Mouse (Mus musculus): ENCODE data around the gene Bcor. TPM values are rescaled to one million over a fixed set of nuclear protein-coding genes. Genes with fewer than 3 reads are reported as not detected.

Gene Bcor
- total RNA-seq, 1 experiment, result 32.9 TPM

- Histone ChIP-seq H3K4me1 (ENCODE audit: control insufficient read depth in 2 of 2, insufficient read depth in 2 of 2, low read length in 2 of 2, poor library complexity in 1 of 2) (no peaks in the 10 kb centered on the region), H3K9me3 (ENCODE audit: control insufficient read depth, insufficient read depth, low read depth, low read length) (no peaks in the 10 kb centered on the region), H3K36me3 (ENCODE audit: control insufficient read depth, insufficient read depth, low read length, poor library complexity, severe bottlenecking) (no peaks in the 10 kb centered on the region), H3K4me3 (ENCODE audit: insufficient read depth in 1 of 2, low read depth in 1 of 2, low read length in 2 of 2, poor library complexity in 1 of 2, severe bottlenecking in 1 of 2) (no peak overlapping the region), H3K27ac (ENCODE audit: insufficient read depth, low read depth, low read length, poor library complexity, severe bottlenecking) (no peak overlapping the region), H3K9ac (ENCODE audit: insufficient read depth, low read depth, low read length, poor library complexity, severe bottlenecking) (no peak overlapping the region)
- in situ Hi-C loops (cut with MboI; ENCODE audit: low sequenced_read_pairs in 2 of 2, unreplicated experiment in 2 of 2), result no loop called here
- TF ChIP-seq ZC3H11A (IDR thresholded peaks at IDR 0.05; ENCODE audit: borderline replicate concordance, low read depth, low read length) (no peak), ZNF384 (IDR thresholded peaks at IDR 0.05; ENCODE audit: low read depth, low read length) (no peak), CHD2 (IDR thresholded peaks at IDR 0.05; ENCODE audit: low read depth, low read length) (no peak), HCFC1 (IDR thresholded peaks at IDR 0.05; ENCODE audit: borderline replicate concordance, insufficient read depth, low read length) (no peak), MAFK (IDR thresholded peaks at IDR 0.05; ENCODE audit: insufficient read depth, low read depth, low read length) (no peak)
- DNase-seq (ENCODE audit: low read depth, low spot score), result no peak
Measured at GRCm38 (mm10) chrX:12142832-12143231, 17.3 kb downstream of the Bcor start.

GRCm38 (mm10) chrX:12140086-12140740 lies 19.9 kb downstream of the Bcor start:
- Histone ChIP-seq H3K9me3 (ENCODE audit: control insufficient read depth, insufficient read depth, low read depth, low read length) (no peaks in the 10 kb centered on the region), H3K4me3 (ENCODE audit: insufficient read depth in 1 of 2, low read depth in 1 of 2, low read length in 2 of 2, poor library complexity in 1 of 2, severe bottlenecking in 1 of 2) (peak overlapping the region; percentile 51; a peak in 3 of 4 replicates), H3K4me1 (ENCODE audit: control insufficient read depth in 2 of 2, insufficient read depth in 2 of 2, low read length in 2 of 2, poor library complexity in 1 of 2) (peaks cover 0 to 1% of the 10 kb centered on the region in 2 experiments; a peak in 1 of 4 replicates), H3K27ac (ENCODE audit: insufficient read depth, low read depth, low read length, poor library complexity, severe bottlenecking) (no peak overlapping the region), H3K36me3 (ENCODE audit: control insufficient read depth, insufficient read depth, low read length, poor library complexity, severe bottlenecking) (no peaks in the 10 kb centered on the region), H3K9ac (ENCODE audit: insufficient read depth, low read depth, low read length, poor library complexity, severe bottlenecking) (peak overlapping the region; percentile 68)
- DNase-seq (ENCODE audit: low read depth, low spot score), result no peak
- TF ChIP-seq ZC3H11A (IDR thresholded peaks at IDR 0.05; ENCODE audit: borderline replicate concordance, low read depth, low read length), result no peak
- TF ChIP-seq ZNF384 (IDR thresholded peaks at IDR 0.05; ENCODE audit: low read depth, low read length), result no peak
- no peak for TF ChIP-seq CHD2 (IDR thresholded peaks at IDR 0.05; ENCODE audit: low read depth, low read length)
- TF ChIP-seq HCFC1 (IDR thresholded peaks at IDR 0.05; ENCODE audit: borderline replicate concordance, insufficient read depth, low read length), result no peak
- in situ Hi-C loops (cut with MboI; ENCODE audit: low sequenced_read_pairs in 2 of 2, unreplicated experiment in 2 of 2), result no loop called here

- in situ Hi-C loops (cut with MboI; ENCODE audit: low sequenced_read_pairs in 2 of 2, unreplicated experiment in 2 of 2), result loop anchor here (5.0 to 10.0 kb wide), 2 partner anchors 53 to 136 kb away; no protein-coding TSS in a partner anchor
- no peaks in the 10 kb centered on the region for H3K9me3 ChIP-seq (ENCODE audit: control insufficient read depth, insufficient read depth, low read depth, low read length)
- H3K27ac ChIP-seq (ENCODE audit: insufficient read depth, low read depth, low read length, poor library complexity, severe bottlenecking), result no peak overlapping the region
- no peaks in the 10 kb centered on the region for H3K36me3 ChIP-seq (ENCODE audit: control insufficient read depth, insufficient read depth, low read length, poor library complexity, severe bottlenecking)
- TF ChIP-seq HCFC1 (IDR thresholded peaks at IDR 0.05; ENCODE audit: borderline replicate concordance, insufficient read depth, low read length), result no peak
- TF ChIP-seq CHD2 (IDR thresholded peaks at IDR 0.05; ENCODE audit: low read depth, low read length), result no peak
- no peak for TF ChIP-seq ZNF384 (IDR thresholded peaks at IDR 0.05; ENCODE audit: low read depth, low read length)
- TF ChIP-seq ZC3H11A (IDR thresholded peaks at IDR 0.05; ENCODE audit: borderline replicate concordance, low read depth, low read length), result no peak
- no peak for TF ChIP-seq MAFK (IDR thresholded peaks at IDR 0.05; ENCODE audit: insufficient read depth, low read depth, low read length)
- H3K9ac ChIP-seq (ENCODE audit: insufficient read depth, low read depth, low read length, poor library complexity, severe bottlenecking), result no peak overlapping the region
- peaks cover 0 to 4% of the 10 kb centered on the region in 2 experiments; a peak in 2 of 4 replicates for H3K4me1 ChIP-seq (ENCODE audit: control insufficient read depth in 2 of 2, insufficient read depth in 2 of 2, low read length in 2 of 2, poor library complexity in 1 of 2)
- DNase-seq (ENCODE audit: low read depth, low spot score), result no peak
- no peak overlapping the region for H3K4me3 ChIP-seq (ENCODE audit: insufficient read depth in 1 of 2, low read depth in 1 of 2, low read length in 2 of 2, poor library complexity in 1 of 2, severe bottlenecking in 1 of 2)
Measured at GRCm38 (mm10) chrX:12138266-12138665, 21.9 kb downstream of the Bcor start.

GRCm38 (mm10) chrX:12137121-12137521 lies 23.0 kb downstream of the Bcor start:
- Histone ChIP-seq H3K36me3 (ENCODE audit: control insufficient read depth, insufficient read depth, low read length, poor library complexity, severe bottlenecking) (no peaks in the 10 kb centered on the region), H3K9ac (ENCODE audit: insufficient read depth, low read depth, low read length, poor library complexity, severe bottlenecking) (no peak overlapping the region), H3K4me3 (ENCODE audit: insufficient read depth in 1 of 2, low read depth in 1 of 2, low read length in 2 of 2, poor library complexity in 1 of 2, severe bottlenecking in 1 of 2) (peak overlapping the region in 1 of 2 experiments; percentile 11; a peak in 1 of 4 replicates), H3K27ac (ENCODE audit: insufficient read depth, low read depth, low read length, poor library complexity, severe bottlenecking) (no peak overlapping the region), H3K4me1 (ENCODE audit: control insufficient read depth in 2 of 2, insufficient read depth in 2 of 2, low read length in 2 of 2, poor library complexity in 1 of 2) (peaks cover 0 to 4% of the 10 kb centered on the region in 2 experiments; a peak in 2 of 4 replicates), H3K9me3 (ENCODE audit: control insufficient read depth, insufficient read depth, low read depth, low read length) (no peaks in the 10 kb centered on the region)
- in situ Hi-C loops (cut with MboI; ENCODE audit: low sequenced_read_pairs in 2 of 2, unreplicated experiment in 2 of 2), result loop anchor here (5.0 to 10.0 kb wide), 2 partner anchors 52 to 135 kb away; no protein-coding TSS in a partner anchor
- no peak for DNase-seq (ENCODE audit: low read depth, low spot score)
- TF ChIP-seq HCFC1 (IDR thresholded peaks at IDR 0.05; ENCODE audit: borderline replicate concordance, insufficient read depth, low read length) (no peak), MAFK (IDR thresholded peaks at IDR 0.05; ENCODE audit: insufficient read depth, low read depth, low read length) (no peak), CHD2 (IDR thresholded peaks at IDR 0.05; ENCODE audit: low read depth, low read length) (no peak), ZC3H11A (IDR thresholded peaks at IDR 0.05; ENCODE audit: borderline replicate concordance, low read depth, low read length) (no peak), ZNF384 (IDR thresholded peaks at IDR 0.05; ENCODE audit: low read depth, low read length) (no peak)
